Mouse (Mus musculus) left cerebral cortex, postnatal 25 days (tissue): Measurements from ENCODE around the gene Gnai3. TPM values are rescaled to one million over a fixed set of nuclear protein-coding genes. Genes with fewer than 3 reads are reported as not detected.

ENCODE experiments used
- DNase-seq, 2 experiments: peaks; one replicate each; pipeline ENCODE4 v3.0.0; 2022; ENCODE audit warnings: low spot score in 2 of 2, mixed read lengths in 1 of 2
- intact Hi-C: fragments of 180-260 bp; cut with DNase I; formaldehyde crosslinking; loops from one replicate; pipeline ENCODE4 v1.15.1; 2025
- total RNA-seq, 2 experiments: library from RNA; stranded (reverse); gene quantifications; 2 replicates each; pipeline ENCODE4 v1.2.3; 2021

The Gnai3 gene
- total RNA-seq, 2 experiments from 2014 or later = 25.6 to 27.7 TPM

DNA sequence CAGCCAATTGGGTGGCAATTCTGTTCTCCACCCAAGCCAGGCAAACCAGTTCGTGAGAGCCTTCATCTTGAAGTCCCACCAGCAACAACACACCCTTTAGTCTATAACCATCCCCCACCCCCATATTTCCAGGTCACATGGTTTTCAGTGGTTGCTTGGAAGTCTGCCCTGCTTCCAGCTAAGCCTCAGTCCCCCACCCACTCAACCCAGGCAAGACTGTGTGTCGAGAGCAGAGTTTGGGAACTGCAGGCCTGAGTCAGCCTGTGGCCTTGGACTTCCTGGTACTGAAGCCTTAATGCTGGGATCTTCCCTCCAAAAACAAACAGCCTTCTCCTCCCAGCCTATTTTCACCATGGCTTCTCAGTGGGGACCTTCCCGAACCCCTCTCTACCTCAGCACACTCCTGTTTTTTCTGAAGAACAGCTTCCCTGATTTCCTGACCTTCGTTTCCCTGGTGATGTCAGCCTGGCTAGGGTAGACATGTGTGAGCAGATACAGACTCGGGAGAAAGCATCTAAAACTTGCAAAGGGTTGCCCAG lies 57.0 kb downstream of the Gnai3 start:
- intact Hi-C loops = no loop called here
- DNase-seq = peak in 1 of 2 experiments; percentile 55

GRCm38 (mm10) chr3:108087329-108087728 lies 58.6 kb downstream of the Gnai3 start:
- DNase-seq = no peak
- intact Hi-C loops = no loop called here

DNA sequence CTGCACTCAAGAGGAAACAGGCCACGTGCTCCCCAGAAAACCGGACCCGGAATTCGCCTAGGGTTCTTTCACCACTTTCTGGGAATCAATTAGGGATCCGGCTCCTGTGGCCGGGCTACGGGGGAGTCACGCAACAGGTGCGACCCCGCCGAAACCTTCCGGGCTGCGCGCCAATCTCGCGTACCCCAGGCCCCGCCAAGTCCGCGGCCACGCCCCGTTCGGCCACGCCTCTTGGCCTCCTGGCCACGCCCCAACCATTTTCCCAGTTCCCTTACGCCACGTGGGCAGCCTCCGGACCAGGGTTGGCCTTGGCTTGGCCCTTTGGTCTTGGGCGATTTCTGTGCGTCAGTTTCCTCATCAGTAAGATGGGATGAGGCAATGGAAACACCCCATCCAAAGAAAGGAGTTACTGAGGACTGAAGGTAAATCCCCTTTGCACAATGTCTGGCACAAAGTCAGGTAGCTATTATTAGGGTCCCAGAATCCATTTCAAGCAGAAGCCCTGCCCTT lies 59.4 kb downstream of the Gnai3 start, which contains the start of gene Ampd2:
Gene Ampd2 (minus strand): TSS at position 182 of the 510 bp plus-strand sequence.
- intact Hi-C loops = no loop called here
- peak in 1 of 2 experiments; percentile 40 for DNase-seq

- intact Hi-C loops = no loop called here
- DNase-seq = peak in 1 of 2 experiments; percentile 57
These were observed 60.1 kb downstream of the Gnai3 start for GRCm38 (mm10) chr3:108085721-108086469.

- peak; percentile 88 to 93 for DNase-seq
- intact Hi-C loops = no loop called here
These were observed 60.6 kb downstream of the Gnai3 start for GRCm38 (mm10) chr3:108085281-108085720.

- intact Hi-C loops = no loop called here
- no peak for DNase-seq
These were observed 61.1 kb downstream of the Gnai3 start for GRCm38 (mm10) chr3:108084767-108085270.

DNA sequence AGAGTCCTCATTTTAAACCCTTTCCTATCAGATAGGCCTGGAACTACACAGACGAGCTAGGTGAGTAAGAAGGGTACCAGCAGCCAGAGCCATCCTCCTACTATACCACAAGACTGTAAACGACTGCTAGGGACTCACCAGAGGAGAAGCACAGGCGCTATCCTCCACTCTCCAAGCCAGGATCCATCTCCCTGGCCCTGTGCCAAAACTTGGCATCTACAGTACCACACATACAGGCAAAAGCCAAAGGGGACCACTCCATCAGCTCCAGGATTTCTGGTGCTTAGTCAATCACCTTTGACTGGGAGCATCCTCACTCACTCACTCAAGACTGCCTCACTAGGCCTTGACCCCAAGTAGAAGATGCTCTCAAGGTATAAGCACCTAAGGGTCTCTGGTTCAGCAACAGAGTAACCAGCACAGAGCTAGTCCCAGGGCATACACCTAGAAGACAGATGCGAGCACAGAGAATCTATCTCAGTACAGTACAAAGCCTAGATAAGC lies 62.0 kb downstream of the Gnai3 start:
- DNase-seq = no peak
- intact Hi-C loops = no loop called here

- intact Hi-C loops = no loop called here
- DNase-seq = no peak
These were observed 62.8 kb downstream of the Gnai3 start for GRCm38 (mm10) chr3:108083161-108083560.

DNA sequence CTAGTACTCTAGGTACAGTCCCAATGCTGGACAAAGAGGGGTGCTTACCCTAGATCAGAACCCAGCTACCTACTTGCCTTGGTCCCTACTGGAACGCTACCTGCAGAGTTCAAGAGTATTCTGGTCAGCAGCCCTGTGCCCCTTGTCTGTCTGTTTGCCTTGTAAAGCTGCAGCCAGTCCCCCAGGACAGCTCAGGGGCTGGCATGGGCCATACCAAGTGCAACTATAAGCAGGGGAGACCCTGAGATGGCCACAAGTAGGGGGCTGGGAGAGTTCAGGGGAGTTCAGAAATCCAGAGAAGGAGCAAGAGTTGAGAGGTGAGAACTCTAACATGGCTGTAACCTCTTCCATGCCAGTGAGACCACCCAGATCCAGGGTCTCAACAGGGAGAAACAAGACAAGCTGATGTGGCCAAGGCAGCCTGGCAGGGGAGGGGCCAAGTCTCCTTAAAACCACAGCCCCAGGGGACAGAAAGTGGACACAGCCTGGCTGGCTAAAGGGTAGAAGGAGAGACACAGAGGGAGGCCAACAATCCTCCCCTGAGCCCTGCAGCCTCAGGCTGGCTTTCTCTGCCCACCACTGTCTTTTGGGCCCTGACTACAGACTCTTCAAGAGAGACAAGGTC lies 63.6 kb downstream of the Gnai3 start:
- intact Hi-C loops = no loop called here
- DNase-seq = no peak

GRCm38 (mm10) chr3:108081681-108082080 lies 64.3 kb downstream of the Gnai3 start:
- intact Hi-C loops = no loop called here
- no peak for DNase-seq

DNA sequence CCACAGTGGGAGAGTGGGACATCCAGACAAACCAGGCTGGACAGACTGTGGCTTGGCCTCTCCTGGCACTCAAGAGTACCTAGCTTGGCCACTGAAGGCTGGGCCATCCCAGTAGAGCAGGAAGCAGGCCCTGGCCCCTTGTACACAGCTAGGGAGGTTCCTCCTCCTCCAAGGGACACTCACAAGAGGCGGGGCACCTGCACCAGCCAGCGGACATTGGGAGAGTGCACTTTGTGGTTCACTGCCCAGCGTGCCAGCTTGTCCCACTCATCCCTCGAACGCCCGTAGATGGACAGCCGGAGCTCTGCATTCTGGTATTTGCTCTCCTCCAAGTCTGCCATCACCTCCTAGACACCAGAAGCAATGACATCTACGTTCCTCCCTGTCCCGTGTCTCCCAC lies 69.1 kb downstream of the Gnai3 start:
- DNase-seq = no peak
- intact Hi-C loops = no loop called here

- DNase-seq = no peak
- intact Hi-C loops = no loop called here
These were observed 72.9 kb downstream of the Gnai3 start for GRCm38 (mm10) chr3:108072983-108073569.

DNA sequence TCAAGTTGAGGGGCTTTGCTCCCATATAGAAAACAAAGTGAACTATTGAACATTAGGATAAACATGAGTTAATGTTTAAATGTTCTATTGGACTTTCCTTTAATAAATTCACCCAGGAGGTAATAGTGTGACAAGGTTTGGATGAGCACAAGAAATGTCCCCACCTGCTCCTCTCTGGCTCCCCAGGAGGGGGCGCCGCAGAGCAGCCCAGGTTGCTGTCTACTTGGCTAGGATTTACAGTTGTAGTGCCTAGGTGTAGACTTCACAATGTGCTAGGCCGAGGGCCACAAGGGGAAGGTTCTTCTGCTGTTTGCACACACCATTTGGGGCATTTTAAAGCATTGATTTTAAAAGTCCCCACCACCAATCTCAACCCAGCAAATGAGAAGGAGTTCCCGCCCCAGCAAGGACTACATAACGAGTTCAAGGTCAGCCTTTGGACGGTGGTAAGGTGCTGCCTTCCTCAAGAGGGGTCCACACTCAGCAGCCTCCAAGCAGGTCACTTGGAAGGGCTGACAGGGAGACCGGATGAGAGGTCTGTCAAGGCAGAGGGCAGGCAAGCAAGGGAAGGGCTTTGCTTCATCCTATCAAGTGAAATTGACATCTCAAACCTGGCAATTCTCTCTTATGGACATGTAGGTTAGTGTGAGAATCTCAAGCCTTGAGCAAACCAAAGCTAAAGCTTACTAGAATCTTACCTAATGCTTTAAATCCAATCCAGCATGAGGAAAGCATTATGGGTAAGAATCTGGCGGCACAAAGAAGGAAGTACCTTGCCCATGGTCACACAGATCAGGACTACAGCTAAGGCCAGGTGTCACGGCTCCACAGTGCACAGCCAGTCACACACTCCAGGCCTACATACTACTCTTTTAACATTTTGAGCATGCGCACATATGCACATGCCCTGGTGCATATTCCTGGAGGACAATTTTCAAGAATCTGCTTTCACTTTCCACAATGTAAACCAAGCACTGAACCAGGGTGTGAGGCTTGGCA lies 75.4 kb downstream of the Gnai3 start:
- intact Hi-C loops = loop anchor here (1.0 kb wide), 1 partner anchor 77 kb away; no protein-coding TSS in a partner anchor
- DNase-seq = peak; percentile 54 to 60

- intact Hi-C loops = no loop called here
- no peak for DNase-seq
These were observed 76.6 kb downstream of the Gnai3 start for GRCm38 (mm10) chr3:108069231-108069870.

DNA sequence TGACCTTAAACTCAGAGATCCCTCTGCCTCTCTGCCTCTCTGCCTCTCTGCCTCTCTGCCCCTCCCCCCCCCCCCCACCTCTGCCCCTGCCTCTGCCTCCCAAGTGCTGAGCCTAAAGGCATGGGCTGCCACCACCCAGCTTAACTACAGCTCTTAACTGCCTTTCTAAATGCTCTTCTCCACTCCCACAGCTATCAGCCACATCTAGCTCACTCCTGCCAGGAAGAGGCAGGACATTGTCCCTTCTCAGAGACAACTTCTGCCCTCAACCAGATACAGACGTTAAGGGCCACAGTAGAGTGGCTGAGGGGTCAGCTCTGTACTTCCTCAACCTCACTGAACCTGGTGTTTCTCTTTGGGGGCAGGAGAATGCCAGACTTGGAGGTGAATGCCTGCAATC lies 77.1 kb downstream of the Gnai3 start:
- intact Hi-C loops = no loop called here
- DNase-seq = no peak

DNA sequence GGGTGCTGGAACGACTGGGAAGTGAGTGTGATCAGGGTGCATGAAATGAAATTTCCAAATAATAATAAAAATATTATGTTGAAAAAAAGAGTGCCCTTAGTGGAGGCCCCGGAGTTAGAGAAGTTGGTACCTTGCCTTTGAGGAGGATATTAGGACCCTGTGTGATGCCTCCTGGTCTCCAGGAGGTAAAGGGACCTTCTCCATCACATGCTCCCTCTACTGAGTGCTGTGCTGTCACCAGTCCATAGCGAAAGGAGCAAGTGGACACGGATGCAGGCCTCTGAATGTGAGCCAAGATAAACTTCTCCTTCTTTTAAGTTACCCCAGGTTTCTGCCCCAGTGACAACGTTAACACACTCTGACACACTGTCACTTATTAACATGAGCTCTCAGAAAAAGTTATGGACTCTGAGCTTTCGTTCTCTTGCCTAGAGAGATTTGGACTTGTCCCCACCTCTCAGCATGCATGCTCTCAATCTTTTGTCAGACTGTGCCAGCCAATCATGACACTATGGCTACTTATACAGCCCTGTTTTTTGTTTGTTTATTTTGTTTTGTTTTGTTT lies 78.5 kb downstream of the Gnai3 start:
- DNase-seq = no peak
- intact Hi-C loops = no loop called here

- intact Hi-C loops = no loop called here
- DNase-seq = no peak
These were observed 80.4 kb downstream of the Gnai3 start for GRCm38 (mm10) chr3:108065551-108065950.

DNA sequence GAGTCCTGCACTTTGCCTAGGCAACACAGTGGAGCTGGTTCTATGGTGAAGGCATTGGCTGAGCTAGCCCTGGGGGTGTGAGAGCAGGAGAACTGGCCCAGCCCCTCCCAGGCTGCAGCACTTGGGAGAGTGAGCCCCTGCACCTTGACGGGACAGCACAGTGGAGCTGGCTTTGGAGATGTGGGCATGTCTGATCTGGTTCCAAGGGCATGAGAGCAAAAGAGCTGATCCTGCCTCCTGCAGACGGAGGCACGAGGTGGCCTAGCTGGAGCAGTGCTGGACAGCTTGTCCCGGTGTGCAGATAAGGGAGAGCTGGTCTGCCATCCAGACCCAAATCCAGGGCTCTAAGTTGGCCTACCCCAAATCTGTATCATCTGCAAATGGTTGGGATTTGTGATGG lies 81.3 kb downstream of the Gnai3 start:
- no peak for DNase-seq
- intact Hi-C loops = loop anchor here (5.0 kb wide), 3 partner anchors 117 to 367 kb away; partner anchors contain the start of gene Ahcyl1
